Mouse (Mus musculus) limb, embryonic 10.5 days (tissue): ENCODE results near the gene Cyp2d22. TPM values are rescaled to one million over a fixed set of nuclear protein-coding genes. Genes with fewer than 3 reads are reported as not detected.
A peak's percentile ranks its signal among the peaks of the same experiment; 100 is the strongest.

Experiments
- DNase-seq: peaks from one replicate; pipeline ENCODE4 v3.0.0-alpha.2; 2017; ENCODE audit warnings: low spot score
- H3K27ac ChIP-seq: fragments of 300-500 bp; sonication (generic); 2 replicates; pipeline ENCODE4 v1.5.1; 2016; ENCODE audit warnings: mild to moderate bottlenecking
- H3K27me3 ChIP-seq: fragments of 300-500 bp; sonication (generic); 2 replicates; pipeline ENCODE4 v1.6.1; 2016; ENCODE audit warnings: low read depth, mild to moderate bottlenecking; ENCODE audit not compliant: poor library complexity, severe bottlenecking
- H3K36me3 ChIP-seq: fragments of 300-500 bp; sonication (generic); 2 replicates; pipeline ENCODE4 v1.6.1; 2016; ENCODE audit warnings: mild to moderate bottlenecking, moderate library complexity
- H3K4me1 ChIP-seq: fragments of 300-500 bp; sonication (generic); 2 replicates; pipeline ENCODE4 v1.6.1; 2016
- H3K4me3 ChIP-seq: fragments of 300-500 bp; sonication (generic); 2 replicates; pipeline ENCODE4 v1.5.1; 2016; ENCODE audit warnings: mild to moderate bottlenecking, moderate library complexity
- H3K9me3 ChIP-seq: fragments of 300-500 bp; sonication (generic); replicated peaks from 2 replicates; pipeline ENCODE4 v1.6.1; 2016; ENCODE audit warnings: mild to moderate bottlenecking
- WGBS: fragments of 180-500 bp; shearing (Covaris S2); methylation state at CpG from one replicate; pipeline ENCODE4 v1.1.7; 2016; 5-methylcytosine and 5-hydroxymethylcytosine counted together
- polyA plus RNA-seq: library from polyadenylated mRNA; unstranded; fragments of >200 nt; fragmentation: Nextera tagmentation; extraction: Ambion mirVana; gene quantifications from 2 replicates; pipeline ENCODE4 v1.2.1, GENCODE M21; 2016

The Cyp2d22 gene
- polyA plus RNA-seq, 1 experiment from 2014 or later, result 2.9 TPM

GRCm38 (mm10) chr15:82348999-82349341 lies 31.1 kb downstream of the Cyp2d22 start:
- H3K27ac ChIP-seq, result no peak overlapping the region
- H3K9me3 ChIP-seq, result no peaks in the 10 kb centered on the region
- no peak for DNase-seq
- H3K27me3 ChIP-seq, result no peaks in the 10 kb centered on the region
- WGBS, result 84% methylated on average over 2 of the region's 2 CpGs
- H3K4me3 ChIP-seq, result no peak overlapping the region
- H3K4me1 ChIP-seq, result peaks cover 20% of the 10 kb centered on the region
- peaks cover 43% of the 10 kb centered on the region for H3K36me3 ChIP-seq

GRCm38 (mm10) chr15:82348258-82348998 lies 31.6 kb downstream of the Cyp2d22 start:
- 92% methylated on average over 8 of the region's 8 CpGs for WGBS

GRCm38 (mm10) chr15:82347852-82348251 lies 32.2 kb downstream of the Cyp2d22 start:
- Histone ChIP-seq H3K9me3 (no peaks in the 10 kb centered on the region), H3K36me3 (peaks cover 43% of the 10 kb centered on the region), H3K27ac (no peak overlapping the region), H3K4me3 (peak overlapping the region; percentile 85; the same call in 1 of the 2 replicates), H3K4me1 (peaks cover 13% of the 10 kb centered on the region), H3K27me3 (no peaks in the 10 kb centered on the region)
- WGBS, result 96% methylated on average over 12 of the region's 12 CpGs
- no peak for DNase-seq

More at GRCm38 (mm10) chr15:82348258-82348998, 31.6 kb downstream of the Cyp2d22 start:
- Histone ChIP-seq H3K27me3 (no peaks in the 10 kb centered on the region), H3K4me1 (peaks cover 19% of the 10 kb centered on the region), H3K4me3 (no peak overlapping the region), H3K27ac (no peak overlapping the region), H3K36me3 (peaks cover 43% of the 10 kb centered on the region), H3K9me3 (no peaks in the 10 kb centered on the region)
- no peak for DNase-seq

GRCm38 (mm10) chr15:82347303-82347676 lies 32.8 kb downstream of the Cyp2d22 start:
- no peak overlapping the region for H3K27ac ChIP-seq

GRCm38 (mm10) chr15:82346580-82347302 lies 33.3 kb downstream of the Cyp2d22 start:
- 72% methylated on average over 14 of the region's 14 CpGs for WGBS
- H3K4me1 ChIP-seq, result peaks cover 15% of the 10 kb centered on the region
- H3K27me3 ChIP-seq, result peaks cover 5% of the 10 kb centered on the region; the same call in 1 of the 2 replicates
- H3K9me3 ChIP-seq, result no peaks in the 10 kb centered on the region
- H3K27ac ChIP-seq, result peak overlapping the region; percentile 94; the same call in 1 of the 2 replicates
- DNase-seq, result no peak
- peak overlapping the region; percentile 85 for H3K4me3 ChIP-seq
- H3K36me3 ChIP-seq, result peaks cover 43% of the 10 kb centered on the region

More at GRCm38 (mm10) chr15:82347303-82347676, 32.8 kb downstream of the Cyp2d22 start:
- Histone ChIP-seq H3K9me3 (no peaks in the 10 kb centered on the region), H3K27me3 (no peaks in the 10 kb centered on the region), H3K4me1 (peaks cover 10% of the 10 kb centered on the region), H3K4me3 (peak overlapping the region; percentile 85), H3K36me3 (peaks cover 43% of the 10 kb centered on the region)
- 86% methylated on average over 4 of the region's 4 CpGs for WGBS
- no peak for DNase-seq

GRCm38 (mm10) chr15:82345820-82346470 lies 34.1 kb downstream of the Cyp2d22 start:
- Histone ChIP-seq H3K36me3 (peaks cover 36% of the 10 kb centered on the region), H3K27me3 (peaks cover 10% of the 10 kb centered on the region), H3K9me3 (no peaks in the 10 kb centered on the region), H3K27ac (peak overlapping the region; percentile 94), H3K4me3 (peak overlapping the region; percentile 85), H3K4me1 (peaks cover 23% of the 10 kb centered on the region)
- peak; percentile 97 for DNase-seq
- under 1% methylated on average over 51 of the region's 51 CpGs for WGBS

GRCm38 (mm10) chr15:82344971-82345370 lies 35.1 kb downstream of the Cyp2d22 start:
- Histone ChIP-seq H3K9me3 (no peaks in the 10 kb centered on the region), H3K27me3 (peaks cover 19% of the 10 kb centered on the region), H3K27ac (0 out of 2 replicates have a peak overlapping the region, but pooled peaks have one; percentile 19), H3K4me1 (peaks cover 26% of the 10 kb centered on the region), H3K4me3 (no peak overlapping the region), H3K36me3 (peaks cover 26% of the 10 kb centered on the region)
- no peak for DNase-seq
- 87% methylated on average over 6 of the region's 6 CpGs for WGBS

GRCm38 (mm10) chr15:82343368-82344287 lies 36.4 kb downstream of the Cyp2d22 start:
- Histone ChIP-seq H3K4me3 (no peak overlapping the region), H3K27me3 (peaks cover 26% of the 10 kb centered on the region), H3K9me3 (no peaks in the 10 kb centered on the region), H3K27ac (0 out of 2 replicates have a peak overlapping the region, but pooled peaks have one; percentile 20), H3K4me1 (peaks cover 31% of the 10 kb centered on the region), H3K36me3 (peaks cover 13% of the 10 kb centered on the region)
- WGBS, result 91% methylated on average over 27 of the region's 27 CpGs
- DNase-seq, result no peak

GRCm38 (mm10) chr15:82342543-82342935 lies 37.5 kb downstream of the Cyp2d22 start:
- H3K4me1 ChIP-seq, result peaks cover 42% of the 10 kb centered on the region
- no peaks in the 10 kb centered on the region for H3K9me3 ChIP-seq
- no peak overlapping the region for H3K4me3 ChIP-seq
- peaks cover 26% of the 10 kb centered on the region for H3K27me3 ChIP-seq
- H3K36me3 ChIP-seq, result peaks cover 2% of the 10 kb centered on the region; the same call in 1 of the 2 replicates
- WGBS, result 76% methylated on average over 5 of the region's 5 CpGs
- no peak for DNase-seq
- H3K27ac ChIP-seq, result 0 out of 2 replicates have a peak overlapping the region, but pooled peaks have one; percentile 90

GRCm38 (mm10) chr15:82341675-82342542 lies 38.2 kb downstream of the Cyp2d22 start:
- peak overlapping the region; percentile 90 for H3K27ac ChIP-seq
- H3K4me1 ChIP-seq, result peaks cover 45% of the 10 kb centered on the region
- WGBS, result 66% methylated on average over 15 of the region's 15 CpGs
- peak overlapping the region; percentile 58 for H3K4me3 ChIP-seq
- peaks cover 26% of the 10 kb centered on the region for H3K27me3 ChIP-seq
- no peaks in the 10 kb centered on the region for H3K36me3 ChIP-seq
- H3K9me3 ChIP-seq, result no peaks in the 10 kb centered on the region
- no peak for DNase-seq

GRCm38 (mm10) chr15:82341036-82341501 lies 39.0 kb downstream of the Cyp2d22 start:
- DNase-seq, result peak; percentile 65
- Histone ChIP-seq H3K4me1 (peaks cover 47% of the 10 kb centered on the region), H3K27ac (peak overlapping the region; percentile 90), H3K9me3 (no peaks in the 10 kb centered on the region), H3K4me3 (peak overlapping the region; percentile 58), H3K27me3 (peaks cover 26% of the 10 kb centered on the region), H3K36me3 (peaks cover 6% of the 10 kb centered on the region)
- 2% methylated on average over 40 of the region's 40 CpGs for WGBS
